13 mouse cellular contexts compared by ENCODE assay signal in the genomic region with DNA sequence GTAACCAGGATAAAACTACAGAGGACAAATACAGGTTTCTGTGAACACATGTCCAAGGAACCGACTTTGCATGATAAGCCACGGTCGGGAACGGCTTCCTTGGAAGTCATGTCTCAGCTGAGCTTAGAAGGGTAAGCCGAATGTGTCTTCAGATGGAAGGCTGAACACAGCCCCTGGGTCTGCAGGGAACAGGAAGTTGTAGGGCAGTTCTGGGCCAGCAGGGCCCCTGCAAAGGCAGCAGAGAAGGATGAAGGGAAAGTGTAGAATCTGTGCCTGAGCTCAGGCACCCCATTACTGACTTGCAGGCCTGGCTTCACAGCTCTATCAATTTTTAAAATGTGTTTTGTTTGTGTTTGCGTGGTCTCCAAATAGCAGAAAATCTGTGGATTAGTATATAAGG. TPM values are rescaled to one million over a fixed set of nuclear protein-coding genes. Genes with fewer than 3 reads are reported as not detected.
DNase-seq lines count a peak whose midpoint lies in the region; ATAC-seq and TF ChIP-seq lines count a peak whose summit lies in the region.
"Had no signal": no experiment of that assay in that cellular context is flagged by ENCODE, and none has a peak within 500 bp of the region (broad histone marks: within the 10 kb centered on the region; RNA-seq: fewer than 3 reads in every experiment).

No protein-coding gene starts in this region.

- 79% methylated on average over 6 of the region's 6 CpGs for WGBS in kidney, postnatal 0 days
- 58% methylated on average over 6 of the region's 6 CpGs for WGBS in heart, embryonic 14.5 days
- WGBS in spleen, adult 2 months, result 49% methylated on average over 6 of the region's 6 CpGs
- WGBS in midbrain, embryonic 13.5 days, result 85% methylated on average over 6 of the region's 6 CpGs

- ATAC-seq in kidney, postnatal 0 days (replicated peaks; ENCODE audit: low FRiP score, low read depth), result no peak
- ATAC-seq in heart, embryonic 14.5 days (ENCODE audit: insufficient number of reproducible peaks, insufficient read depth, low FRiP score, low read depth), result no peak
- no peak for ATAC-seq in midbrain, embryonic 13.5 days
- ATAC-seq: forebrain, postnatal 0 days had no signal

- H3K4me1 ChIP-seq in kidney, postnatal 0 days (replicated peaks; ENCODE audit: insufficient read depth, low read length), result peaks cover 23% of the 10 kb centered on the region; the same call in 1 of the 2 replicates
- peaks cover 39% of the 10 kb centered on the region for H3K4me1 ChIP-seq in brown adipose tissue, adult 24 weeks (ENCODE audit: control insufficient read depth, insufficient read depth, insufficient read length, low read length)
- peaks cover 17 to 44% of the 10 kb centered on the region in 2 experiments for H3K4me1 ChIP-seq in heart, embryonic 14.5 days (ENCODE audit: control insufficient read depth in 2 of 2, insufficient read depth in 2 of 2, low read length in 2 of 2)
- peaks cover 52% of the 10 kb centered on the region for H3K4me1 ChIP-seq in spleen, adult 2 months (ENCODE audit: control insufficient read depth, insufficient read depth, insufficient read length)
- peaks cover 11% of the 10 kb centered on the region for H3K4me1 ChIP-seq in midbrain, embryonic 13.5 days (replicated peaks)

- H3K9me3 ChIP-seq in kidney, postnatal 0 days (replicated peaks; ENCODE audit: low read length), result no peaks in the 10 kb centered on the region
- H3K9me3 ChIP-seq in heart, embryonic 14.5 days (ENCODE audit: control insufficient read depth, low read length), result no peaks in the 10 kb centered on the region
- no peaks in the 10 kb centered on the region for H3K9me3 ChIP-seq in midbrain, embryonic 13.5 days
- H3K9me3 ChIP-seq: liver, embryonic 13.5 days had no signal

- TF ChIP-seq POLR2A in spleen, adult 2 months (IDR thresholded peaks at IDR 0.05; ENCODE audit: low read depth, low read length), result no peak

- no peak overlapping the region for H3K4me3 ChIP-seq in kidney, postnatal 0 days (replicated peaks; ENCODE audit: low read depth, low read length)
- H3K4me3 ChIP-seq in brown adipose tissue, adult 24 weeks (ENCODE audit: insufficient read depth, low read depth, low read length), result no peak overlapping the region
- no peak overlapping the region for H3K4me3 ChIP-seq in heart, embryonic 14.5 days (ENCODE audit: control insufficient read depth in 1 of 2, insufficient read depth in 1 of 2, low read depth in 1 of 2, low read length in 2 of 2)
- H3K4me3 ChIP-seq in spleen, adult 2 months (ENCODE audit: extremely low read depth, insufficient read depth, insufficient read length), result no peak overlapping the region
- no peak overlapping the region for H3K4me3 ChIP-seq in midbrain, embryonic 13.5 days (replicated peaks)
- H3K4me3 ChIP-seq: liver, embryonic 13.5 days had no signal

- no peaks in the 10 kb centered on the region for H3K27me3 ChIP-seq in kidney, postnatal 0 days (ENCODE audit: insufficient read depth, low read length)
- no peaks in the 10 kb centered on the region for H3K27me3 ChIP-seq in heart, embryonic 14.5 days (ENCODE audit: control insufficient read depth, insufficient read depth, low read length)
- H3K27me3 ChIP-seq in spleen, adult 2 months (ENCODE audit: control insufficient read depth, insufficient read depth, low read length), result no peaks in the 10 kb centered on the region
- no peaks in the 10 kb centered on the region for H3K27me3 ChIP-seq in midbrain, embryonic 13.5 days
- H3K27me3 ChIP-seq: liver, embryonic 13.5 days had no signal

- DNase-seq in kidney, postnatal 0 days (ENCODE audit: low spot score), result no peak
- DNase-seq in kidney, postnatal 36 days, result no peak
- DNase-seq in spleen, adult 2 months (ENCODE audit: low read depth in 1 of 2, low spot score in 2 of 2), result peak in 1 of 2 experiments; percentile 31
- DNase-seq in cerebellum, adult 11-12 months, result no peak
- no peak for DNase-seq in testis, postnatal 10 days (ENCODE audit: low spot score)
- DNase-seq: forebrain, postnatal 0 days; kidney, postnatal 14 days; liver, embryonic 13.5 days; right cerebral cortex, postnatal 4 days had no signal

- peak overlapping the region; percentile 44 for H3K27ac ChIP-seq in kidney, postnatal 0 days
- H3K27ac ChIP-seq in brown adipose tissue, adult 24 weeks (replicated peaks; ENCODE audit: low read depth, low read length), result peak overlapping the region; percentile 97
- peak overlapping the region; percentile 9 to 56 for H3K27ac ChIP-seq in heart, embryonic 14.5 days (replicated peaks in 1 of 2; ENCODE audit: control insufficient read depth in 1 of 2, insufficient read depth in 1 of 2, low read depth in 2 of 2, low read length in 2 of 2)
- peak overlapping the region; percentile 81 for H3K27ac ChIP-seq in spleen, adult 2 months (ENCODE audit: insufficient read depth, low read length)
- H3K27ac ChIP-seq in midbrain, embryonic 13.5 days, result no peak overlapping the region
- H3K27ac ChIP-seq: liver, embryonic 13.5 days had no signal

- H3K36me3 ChIP-seq in kidney, postnatal 0 days (ENCODE audit: insufficient read depth, low read length), result no peaks in the 10 kb centered on the region
- no peaks in the 10 kb centered on the region for H3K36me3 ChIP-seq in heart, embryonic 14.5 days (ENCODE audit: control insufficient read depth, insufficient read depth, low read length)
- H3K36me3 ChIP-seq in spleen, adult 2 months (ENCODE audit: control insufficient read depth, insufficient read depth, low read length), result no peaks in the 10 kb centered on the region
- H3K36me3 ChIP-seq in midbrain, embryonic 13.5 days, result no peaks in the 10 kb centered on the region
- H3K36me3 ChIP-seq: liver, embryonic 13.5 days had no signal

- no peak overlapping the region for H3K9ac ChIP-seq in kidney, postnatal 0 days (ENCODE audit: low read depth, low read length)
- H3K9ac ChIP-seq in heart, embryonic 14.5 days (ENCODE audit: low read length), result no peak overlapping the region
- no peak overlapping the region for H3K9ac ChIP-seq in midbrain, embryonic 13.5 days (replicated peaks)
- H3K9ac ChIP-seq: forebrain, postnatal 0 days; liver, embryonic 13.5 days had no signal

- TF ChIP-seq CTCF in kidney, postnatal 0 days (IDR thresholded peaks at IDR 0.05; ENCODE audit: low read depth), result peak; percentile 8; the same call in 1 of the 2 replicates
- no peak for TF ChIP-seq CTCF in spleen, adult 2 months (IDR thresholded peaks at IDR 0.05; ENCODE audit: extremely low read depth, insufficient read depth, insufficient read length, insufficient replicate concordance)

- H3K4me2 ChIP-seq in kidney, postnatal 0 days (ENCODE audit: low read length), result no peak overlapping the region
- H3K4me2 ChIP-seq in heart, embryonic 14.5 days (ENCODE audit: low read length), result no peak overlapping the region
- no peak overlapping the region for H3K4me2 ChIP-seq in midbrain, embryonic 13.5 days (replicated peaks)
- H3K4me2 ChIP-seq: liver, embryonic 13.5 days had no signal

RNA-seq across cellular contexts. Expression of gene Gm17571, which starts 22.2 kb away (rescaled TPM):
- not detected in 2 replicates for polyA plus RNA-seq in kidney, postnatal 0 days (2015; fragmentation: Nextera tagmentation; extraction: Ambion mirVana)
- polyA plus RNA-seq in brown adipose tissue, adult 24 weeks (2012; ENCODE audit: insufficient read depth, insufficient read length, missing spikeins), result not detected in 2 replicates
- polyA plus RNA-seq in heart, embryonic 14.5 days (2014; fragmentation: Nextera tagmentation; extraction: Ambion mirVana), result not detected in 2 replicates
- not detected in 2 replicates for polyA plus RNA-seq in spleen, adult 2 months (2012; rRNA removed)
- not detected in 2 replicates for polyA plus RNA-seq in midbrain, embryonic 13.5 days (2015; fragmentation: Nextera tagmentation; extraction: Ambion mirVana)
- polyA plus RNA-seq: cortical plate, adult 2 months; forebrain, postnatal 0 days; liver, embryonic 13.5 days had no signal
